Mouse (Mus musculus): ENCODE results near the gene Fxyd2. TPM values are rescaled to one million over a fixed set of nuclear protein-coding genes. Genes with fewer than 3 reads are reported as not detected.

Fxyd2 gene
- total RNA-seq, 2 experiments from 2014 or later = 1.4 to 1.5 TPM

GRCm38 (mm10) chr9:45454889-45455610, 55.6 kb downstream of the Fxyd2 start:
- intact Hi-C loops (cut with DNase I; ENCODE audit: low total_unique reads) = no loop called here
- DNase-seq = no peak

- intact Hi-C loops (cut with DNase I; ENCODE audit: low total_unique reads) = no loop called here
- no peak for DNase-seq
These were observed 57.7 kb downstream of the Fxyd2 start for GRCm38 (mm10) chr9:45457200-45457599.

DNA sequence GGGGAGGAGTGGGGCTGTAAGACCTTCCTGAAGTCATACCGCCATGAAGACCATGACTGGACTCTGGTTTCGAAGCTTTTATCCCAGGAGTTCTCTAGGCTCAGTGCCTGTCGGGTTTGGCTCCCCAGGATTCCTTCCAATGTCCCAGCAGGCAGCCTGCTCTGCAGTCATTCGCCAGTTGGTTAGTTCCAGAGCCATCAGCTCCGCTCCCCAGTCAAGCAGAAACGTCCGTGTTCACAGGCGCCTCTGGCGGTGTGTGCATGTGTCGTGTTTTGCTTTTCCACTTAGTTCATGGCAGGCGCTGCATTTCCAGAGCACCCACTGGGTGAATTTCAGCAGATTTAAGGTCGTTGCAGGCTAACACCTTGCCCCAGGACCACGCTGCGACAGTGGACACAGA, 58.9 kb downstream of the Fxyd2 start:
- intact Hi-C loops (cut with DNase I; ENCODE audit: low total_unique reads) = no loop called here
- DNase-seq = no peak

Other genes starting within 250 kb of the Fxyd2 start
- gene BC049352, start 217.7 kb upstream of the Fxyd2 start, total RNA-seq (2021) = under 1 TPM in 1 of 2 experiments, not detected in 1; 0.12 TPM
- not detected for gene Tmprss4, start 195.6 kb upstream of the Fxyd2 start, total RNA-seq (2021)
- under 1 TPM; 0.64 TPM for gene Il10ra, start 130.5 kb upstream of the Fxyd2 start, total RNA-seq (2021)
- gene Tmprss13, start 80.6 kb upstream of the Fxyd2 start, total RNA-seq (2021) = under 1 TPM; 0.06 to 0.18 TPM
- 10 to 100 TPM; 36.6 to 44.5 TPM for gene Fxyd6, start 29.5 kb upstream of the Fxyd2 start, total RNA-seq (2021)
- under 1 TPM in 1 of 2 experiments, not detected in 1; 0.21 TPM for gene Dscaml1, start 27.0 kb downstream of the Fxyd2 start, total RNA-seq (2021)